In genomic region chr10:108296446-108296845, GRCm38 (mm10) we compare ENCODE assay signal across 22 mouse cellular contexts. TPM values are rescaled to one million over a fixed set of nuclear protein-coding genes. Genes with fewer than 3 reads are reported as not detected.
DNase-seq lines count a peak whose midpoint lies in the region; TF ChIP-seq lines count a peak whose summit lies in the region.
"Had no signal": no experiment of that assay in that cellular context is flagged by ENCODE, and none has a peak within 500 bp of the region (broad histone marks: within the 10 kb centered on the region; RNA-seq: fewer than 3 reads in every experiment).

No protein-coding gene starts in this region.

- H3K27ac ChIP-seq in thymus, adult 2 months (ENCODE audit: control insufficient read depth, insufficient read depth, low read length), result no peak overlapping the region
- H3K27ac ChIP-seq: forebrain, embryonic 10.5 days; forebrain, embryonic 13.5 days; heart, embryonic 10.5 days; heart, embryonic 13.5 days; hindbrain, embryonic 14.5 days; hindbrain, postnatal 0 days had no signal

- H3K4me1 ChIP-seq in thymus, adult 2 months (replicated peaks; ENCODE audit: control insufficient read depth, insufficient read depth, low read length), result no peaks in the 10 kb centered on the region
- H3K4me1 ChIP-seq: forebrain, embryonic 10.5 days; forebrain, embryonic 13.5 days; heart, embryonic 10.5 days had no signal

- no peaks in the 10 kb centered on the region for H3K27me3 ChIP-seq in thymus, adult 2 months (ENCODE audit: control insufficient read depth, insufficient read depth, low read length)
- H3K27me3 ChIP-seq: forebrain, embryonic 13.5 days; heart, embryonic 13.5 days had no signal

- 88% methylated on average over 7 of the region's 7 CpGs for WGBS in thymus, adult 2 months

- DNase-seq in heart, adult 11 months, result peak; percentile 64
- DNase-seq in heart, adult 8-10 months (ENCODE audit: low spot score), result no peak
- DNase-seq in ES-CJ7 (ENCODE audit: low read depth, low spot score) (peak; percentile 67), R1 (ENCODE audit: low read depth, low spot score) (peak; percentile 95)
- no peak for DNase-seq in yolk sac, embryonic 10.5 days (ENCODE audit: low spot score)
- no peak for DNase-seq in thymus, adult 2 months
- DNase-seq: adrenal gland, postnatal 10 days; adrenal gland, postnatal 36 days; cerebellum, adult 18-20 months; cerebellum, adult 9-10 months; cerebellum, postnatal 14 days; gastrocnemius, postnatal 14 days; heart, adult 18-20 months; heart, postnatal 14 days; heart, postnatal 4 days had no signal

- TF ChIP-seq POLR2A in thymus, adult 2 months (IDR thresholded peaks at IDR 0.05; ENCODE audit: control insufficient read depth, extremely low read depth, insufficient read depth, low read length, poor library complexity), result no peak

- H3K36me3 ChIP-seq in thymus, adult 2 months (ENCODE audit: control insufficient read depth, insufficient read depth, low read length), result no peaks in the 10 kb centered on the region
- H3K36me3 ChIP-seq: forebrain, embryonic 10.5 days; G1E; heart, embryonic 10.5 days; heart, embryonic 13.5 days had no signal

- H3K4me3 ChIP-seq in thymus, adult 2 months (ENCODE audit: control insufficient read depth, insufficient read depth, low read length), result no peak overlapping the region
- H3K4me3 ChIP-seq: forebrain, embryonic 10.5 days; forebrain, embryonic 13.5 days; heart, embryonic 10.5 days; heart, embryonic 13.5 days had no signal

- TF ChIP-seq CTCF in thymus, adult 2 months (IDR thresholded peaks at IDR 0.05; ENCODE audit: borderline replicate concordance, control insufficient read depth, extremely low read depth, insufficient read depth, low read length, poor library complexity), result no peak

RNA-seq across cellular contexts. Expression of gene Pawr, which starts 35.5 kb away (rescaled TPM):
- 1 to 10 TPM; 3.2 to 4.6 (median 4.1) TPM for total RNA-seq in heart, adult 8-10 months (2022)
- 3.9 and 7.0 TPM in 2 replicates for polyA plus RNA-seq in thymus, adult 2 months (2012; rRNA removed)

Comparison
In these comparisons a context has a peak if more than half of its experiments do, and no peak if none do; other contexts are left out.
1. DNase-seq: peak in heart, adult 11 months (single experiment), ES-CJ7 (single experiment) and R1 (single experiment); none in heart, adult 8-10 months (single experiment), yolk sac, embryonic 10.5 days (single experiment) and thymus, adult 2 months (single experiment).